Mouse (Mus musculus) adrenal gland, adult 8-10 months (tissue): ENCODE results near the gene Cnp. TPM values are rescaled to one million over a fixed set of nuclear protein-coding genes. Genes with fewer than 3 reads are reported as not detected.

ENCODE experiments used
- DNase-seq: peaks from one replicate; pipeline ENCODE4 v3.0.0; 2022
- total RNA-seq, 4 experiments: library from RNA; stranded (reverse); gene quantifications; 2 replicates each; pipeline ENCODE4 v1.2.4; 2022

The Cnp gene
- total RNA-seq, 4 experiments from 2014 or later = 47.5 to 85.0 (median 71.9) TPM

DNA sequence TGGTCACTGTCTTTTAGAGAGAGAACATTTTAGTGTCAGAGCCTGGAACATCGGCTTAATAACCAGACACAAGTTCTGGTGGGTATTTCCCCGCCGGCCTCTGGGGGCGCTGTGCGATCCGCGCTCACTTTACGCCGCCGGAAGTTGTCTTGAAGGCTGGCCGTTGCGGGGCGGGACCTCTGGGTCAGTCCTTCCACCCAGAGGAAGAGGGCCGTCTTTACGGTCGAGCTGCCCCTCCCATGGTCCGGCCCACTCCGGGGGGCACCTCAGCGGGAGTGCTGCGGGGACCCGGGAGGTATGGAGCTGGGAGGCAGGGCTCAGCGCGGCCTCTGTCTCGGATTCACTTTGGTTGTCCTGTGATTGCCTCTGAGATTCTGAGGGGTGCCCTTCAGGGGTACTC is 48.0 kb downstream of the Cnp start:
- DNase-seq = peak; percentile 95

DNA sequence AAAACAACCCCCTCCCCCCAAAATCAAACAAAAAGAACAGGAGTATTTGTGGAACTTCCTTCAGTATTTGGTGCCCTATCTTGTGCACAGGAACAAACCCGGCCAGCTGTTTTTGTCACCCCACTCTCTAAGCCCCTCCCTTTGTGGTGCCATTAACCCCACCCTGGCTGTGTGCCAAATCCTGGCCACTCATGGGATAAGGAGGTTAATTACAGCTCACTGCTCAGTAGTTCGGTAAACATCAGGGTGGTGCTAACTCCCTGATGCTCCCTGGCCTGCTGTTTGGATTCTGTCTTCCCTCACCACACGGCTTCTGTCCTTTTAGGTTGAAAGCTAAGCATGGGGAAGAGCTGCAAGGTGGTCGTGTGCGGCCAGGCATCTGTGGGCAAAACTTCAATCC is 49.2 kb downstream of the Cnp start:
- DNase-seq = no peak

DNA sequence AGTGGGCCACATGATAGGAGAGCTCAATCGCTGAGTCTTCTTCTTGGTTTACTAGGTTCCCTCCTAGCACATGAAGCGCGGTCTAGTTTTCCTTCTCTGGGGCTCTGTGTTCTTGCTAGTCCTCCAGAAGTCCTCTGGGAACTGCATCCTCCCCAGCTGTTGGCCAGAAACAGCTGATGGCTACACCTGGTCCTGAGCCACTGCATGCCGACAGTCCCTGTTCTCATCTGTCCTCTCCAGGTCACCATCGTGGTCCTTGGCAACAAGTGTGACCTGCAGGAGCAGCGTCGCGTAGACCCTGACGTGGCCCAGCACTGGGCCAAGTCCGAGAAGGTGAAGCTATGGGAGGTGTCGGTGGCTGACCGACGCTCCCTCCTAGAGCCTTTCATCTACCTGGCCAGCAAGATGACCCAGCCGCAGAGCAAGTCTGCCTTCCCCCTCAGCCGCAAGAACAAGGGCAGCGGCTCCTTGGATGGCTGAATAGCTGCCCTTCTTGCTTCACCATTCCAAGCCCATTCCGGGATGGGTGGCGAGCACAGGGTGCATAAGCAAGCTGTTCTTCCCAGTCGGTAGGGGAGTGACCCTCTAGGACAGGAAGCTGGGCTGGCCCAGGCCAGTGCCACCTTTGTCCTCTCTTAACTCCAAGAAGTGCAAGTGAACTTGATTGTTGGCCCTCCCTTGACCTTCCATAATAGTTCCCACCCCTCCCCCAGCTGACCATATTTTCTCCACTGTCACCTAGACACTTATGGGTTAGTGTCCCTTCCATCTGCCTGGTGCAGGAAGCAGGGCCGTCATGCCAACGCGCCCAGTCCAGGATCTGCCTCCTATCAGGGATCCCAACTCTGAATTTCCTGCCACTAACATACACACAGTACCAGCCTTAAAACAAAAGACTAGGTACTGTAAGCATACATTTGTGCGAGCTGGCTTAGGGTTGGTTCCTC is 51.3 kb downstream of the Cnp start:
- no peak for DNase-seq

- DNase-seq = peak; percentile 60
Measured at GRCm38 (mm10) chr11:100626701-100627195, 52.0 kb downstream of the Cnp start.

- no peak for DNase-seq
Measured at GRCm38 (mm10) chr11:100628056-100628455, 53.4 kb downstream of the Cnp start.

GRCm38 (mm10) chr11:100628862-100629352 is 54.2 kb downstream of the Cnp start:
- DNase-seq = no peak

DNA sequence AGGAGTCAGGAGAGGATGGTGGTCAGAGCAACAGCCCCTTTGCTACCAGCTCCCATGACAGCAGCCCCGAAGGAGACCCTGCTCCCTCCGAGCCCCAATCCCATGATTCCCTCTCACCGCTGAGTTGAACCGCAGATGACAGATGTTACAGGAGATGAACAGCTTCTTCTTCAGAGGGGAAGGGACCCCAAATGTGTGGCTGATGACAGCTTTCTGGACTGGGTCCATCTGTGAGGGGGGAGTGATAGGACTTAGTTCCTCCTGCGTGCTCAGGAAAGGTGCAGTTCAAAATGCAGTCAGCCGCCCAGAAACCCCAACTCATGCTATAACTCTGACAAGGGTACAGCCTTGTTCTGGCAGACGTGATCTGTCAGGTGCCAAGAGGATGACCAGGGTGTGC is 59.8 kb downstream of the Cnp start:
- no peak for DNase-seq

GRCm38 (mm10) chr11:100640159-100640906 is 65.6 kb downstream of the Cnp start:
- no peak for DNase-seq

Other genes starting within 250 kb of the Cnp start
- not detected for gene Gast, start 240.5 kb upstream of the Cnp start, total RNA-seq
- 100 to 1,000 TPM in 2 of 4 experiments, 10 to 100 TPM in 2; 50.2 to 117 (median 83.7) TPM for gene Hap1, start 218.8 kb upstream of the Cnp start, total RNA-seq
- gene Jup, start 177.1 kb upstream of the Cnp start, total RNA-seq = 100 to 1,000 TPM in 1 of 4 experiments, 10 to 100 TPM in 3; 57.5 to 101 (median 82.0) TPM
- 10 to 100 TPM; 28.4 to 63.1 (median 42.6) TPM for gene P3h4, start 160.1 kb upstream of the Cnp start, total RNA-seq
- 10 to 100 TPM; 15.4 to 57.8 (median 31.3) TPM for gene Fkbp10, start 159.2 kb upstream of the Cnp start, total RNA-seq
- 10 to 100 TPM; 49.7 to 76.8 (median 68.5) TPM for gene Nt5c3b, start 133.1 kb upstream of the Cnp start, total RNA-seq
- 1 to 10 TPM in 3 of 4 experiments, under 1 TPM in 1; 0.99 to 2.3 (median 1.5) TPM for gene Klhl10, start 133.0 kb upstream of the Cnp start, total RNA-seq
- gene Klhl11, start 102.2 kb upstream of the Cnp start, total RNA-seq = 10 to 100 TPM; 62.9 to 96.4 (median 75.3) TPM
- gene Acly, start 46.9 kb upstream of the Cnp start, total RNA-seq = 1,000 to 10,000 TPM; 1,202 to 1,723 (median 1,362) TPM
- gene Ttc25, start 29.3 kb upstream of the Cnp start, total RNA-seq = 1 to 10 TPM; 4.4 to 6.4 (median 5.4) TPM
- 10 to 100 TPM; 34.3 to 37.3 (median 36.7) TPM for gene Nkiras2, start 44.3 kb downstream of the Cnp start, total RNA-seq
- gene Dnajc7, start 45.3 kb downstream of the Cnp start, total RNA-seq = 100 to 1,000 TPM; 204 to 279 (median 249) TPM
- gene Zfp385c, start 117.6 kb downstream of the Cnp start, total RNA-seq = 1 to 10 TPM in 1 of 4 experiments, under 1 TPM in 3; 0.29 to 3.4 (median 0.66) TPM
- gene Dhx58, start 129.4 kb downstream of the Cnp start, total RNA-seq = 100 to 1,000 TPM in 1 of 4 experiments, 10 to 100 TPM in 3; 56.4 to 143 (median 79.7) TPM
- 10 to 100 TPM; 43.3 to 57.7 (median 52.2) TPM for gene Kat2a, start 137.6 kb downstream of the Cnp start, total RNA-seq
- under 1 TPM in 1 of 4 experiments, not detected in 3; 0.59 TPM for gene Hspb9, start 138.9 kb downstream of the Cnp start, total RNA-seq
- 100 to 1,000 TPM; 183 to 210 (median 190) TPM for gene Rab5c, start 163.3 kb downstream of the Cnp start, total RNA-seq
- gene Kcnh4, start 185.0 kb downstream of the Cnp start, total RNA-seq = under 1 TPM; 0.15 to 0.31 (median 0.23) TPM
- not detected for gene Hcrt, start 188.0 kb downstream of the Cnp start, total RNA-seq
- gene Ghdc, start 196.1 kb downstream of the Cnp start, total RNA-seq = 10 to 100 TPM; 23.1 to 26.4 (median 24.7) TPM